Mouse (Mus musculus): ENCODE data around the gene Ulk4. TPM values are rescaled to one million over a fixed set of nuclear protein-coding genes. Genes with fewer than 3 reads are reported as not detected.
A peak's percentile ranks its signal among the peaks of the same experiment; 100 is the strongest.

Ulk4 gene
- polyA plus RNA-seq, 1 experiment from 2014 or later, result 65.6 TPM

- DNase-seq (ENCODE audit: low spot score), result no peak
- no peaks in the 10 kb centered on the region for H3K9me3 ChIP-seq (ENCODE audit: control insufficient read depth, low read length)
- ATAC-seq (ENCODE audit: low FRiP score), result no peak
- H3K27ac ChIP-seq, result no peak overlapping the region
- WGBS, result 78% methylated on average over 4 of the region's 4 CpGs
- H3K36me3 ChIP-seq (replicated peaks; ENCODE audit: control insufficient read depth, insufficient read depth), result no peaks in the 10 kb centered on the region
- H3K9ac ChIP-seq, result no peak overlapping the region
- 0 out of 2 replicates have a peak, but pooled peaks cover 6% of the 10 kb centered on the region for H3K4me1 ChIP-seq (replicated peaks; ENCODE audit: control insufficient read depth, insufficient read depth, low read length)
- no peak overlapping the region for H3K4me2 ChIP-seq (replicated peaks)
- H3K4me3 ChIP-seq (replicated peaks; ENCODE audit: low read length), result no peak overlapping the region
- H3K27me3 ChIP-seq (ENCODE audit: control insufficient read depth, insufficient read depth, low read length), result no peaks in the 10 kb centered on the region
Observed at GRCm38 (mm10) chr9:121271561-121271960, 5.4 kb downstream of the Ulk4 start.

- Histone ChIP-seq H3K4me1 (replicated peaks; ENCODE audit: control insufficient read depth, insufficient read depth, low read length) (0 out of 2 replicates have a peak, but pooled peaks cover 2% of the 10 kb centered on the region), H3K36me3 (replicated peaks; ENCODE audit: control insufficient read depth, insufficient read depth) (no peaks in the 10 kb centered on the region), H3K27ac (no peak overlapping the region), H3K9ac (no peak overlapping the region), H3K4me2 (replicated peaks) (no peak overlapping the region), H3K27me3 (ENCODE audit: control insufficient read depth, insufficient read depth, low read length) (no peaks in the 10 kb centered on the region), H3K4me3 (replicated peaks; ENCODE audit: low read length) (no peak overlapping the region), H3K9me3 (ENCODE audit: control insufficient read depth, low read length) (no peaks in the 10 kb centered on the region)
- ATAC-seq (ENCODE audit: low FRiP score), result no peak
- DNase-seq (ENCODE audit: low spot score), result no peak
- WGBS, result 88% methylated on average over 1 of the region's 1 CpGs
Observed at GRCm38 (mm10) chr9:121271149-121271548, 5.8 kb downstream of the Ulk4 start.

GRCm38 (mm10) chr9:121265307-121265706 lies 11.7 kb downstream of the Ulk4 start:
- WGBS, result 84% methylated on average over 10 of the region's 10 CpGs
- no peaks in the 10 kb centered on the region for H3K4me1 ChIP-seq (replicated peaks; ENCODE audit: control insufficient read depth, insufficient read depth, low read length)

GRCm38 (mm10) chr9:121257106-121257505 lies 19.9 kb downstream of the Ulk4 start:
- no peaks in the 10 kb centered on the region for H3K9me3 ChIP-seq (ENCODE audit: control insufficient read depth, low read length)
- no peaks in the 10 kb centered on the region for H3K4me1 ChIP-seq (replicated peaks; ENCODE audit: control insufficient read depth, insufficient read depth, low read length)
- no peak overlapping the region for H3K4me3 ChIP-seq (replicated peaks; ENCODE audit: low read length)
- 86% methylated on average over 9 of the region's 9 CpGs for WGBS
- DNase-seq (ENCODE audit: low spot score) (no peak), ATAC-seq (ENCODE audit: low FRiP score) (no peak)
- peaks cover 4% of the 10 kb centered on the region for H3K36me3 ChIP-seq (replicated peaks; ENCODE audit: control insufficient read depth, insufficient read depth)
- H3K27me3 ChIP-seq (ENCODE audit: control insufficient read depth, insufficient read depth, low read length), result no peaks in the 10 kb centered on the region
- H3K4me2 ChIP-seq (replicated peaks), result no peak overlapping the region
- H3K9ac ChIP-seq, result no peak overlapping the region
- no peak overlapping the region for H3K27ac ChIP-seq

More at GRCm38 (mm10) chr9:121265307-121265706, 11.7 kb downstream of the Ulk4 start:
- Histone ChIP-seq H3K27ac (no peak overlapping the region), H3K36me3 (replicated peaks; ENCODE audit: control insufficient read depth, insufficient read depth) (no peaks in the 10 kb centered on the region), H3K9me3 (ENCODE audit: control insufficient read depth, low read length) (no peaks in the 10 kb centered on the region), H3K4me3 (replicated peaks; ENCODE audit: low read length) (no peak overlapping the region), H3K4me2 (replicated peaks) (no peak overlapping the region), H3K9ac (no peak overlapping the region), H3K27me3 (ENCODE audit: control insufficient read depth, insufficient read depth, low read length) (no peaks in the 10 kb centered on the region)
- ATAC-seq (ENCODE audit: low FRiP score), result no peak
- no peak for DNase-seq (ENCODE audit: low spot score)

GRCm38 (mm10) chr9:121254761-121255160 lies 22.2 kb downstream of the Ulk4 start:
- H3K4me3 ChIP-seq (replicated peaks; ENCODE audit: low read length), result no peak overlapping the region
- ATAC-seq (ENCODE audit: low FRiP score), result no peak
- no peak overlapping the region for H3K27ac ChIP-seq

GRCm38 (mm10) chr9:121253983-121254382 lies 23.0 kb downstream of the Ulk4 start:
- 89% methylated on average over 2 of the region's 2 CpGs for WGBS

More at GRCm38 (mm10) chr9:121254761-121255160, 22.2 kb downstream of the Ulk4 start:
- peaks cover 4% of the 10 kb centered on the region for H3K36me3 ChIP-seq (replicated peaks; ENCODE audit: control insufficient read depth, insufficient read depth)
- no peaks in the 10 kb centered on the region for H3K9me3 ChIP-seq (ENCODE audit: control insufficient read depth, low read length)
- no peaks in the 10 kb centered on the region for H3K27me3 ChIP-seq (ENCODE audit: control insufficient read depth, insufficient read depth, low read length)
- WGBS, result 95% methylated on average over 13 of the region's 13 CpGs
- no peak for DNase-seq (ENCODE audit: low spot score)
- no peaks in the 10 kb centered on the region for H3K4me1 ChIP-seq (replicated peaks; ENCODE audit: control insufficient read depth, insufficient read depth, low read length)
- H3K9ac ChIP-seq, result no peak overlapping the region
- H3K4me2 ChIP-seq (replicated peaks), result no peak overlapping the region

GRCm38 (mm10) chr9:121250854-121251253 lies 26.1 kb downstream of the Ulk4 start:
- ATAC-seq (ENCODE audit: low FRiP score) (no peak), DNase-seq (ENCODE audit: low spot score) (no peak)
- 93% methylated on average over 11 of the region's 11 CpGs for WGBS

More at GRCm38 (mm10) chr9:121253983-121254382, 23.0 kb downstream of the Ulk4 start:
- H3K27me3 ChIP-seq (ENCODE audit: control insufficient read depth, insufficient read depth, low read length), result no peaks in the 10 kb centered on the region
- no peak overlapping the region for H3K4me2 ChIP-seq (replicated peaks)
- DNase-seq (ENCODE audit: low spot score) (no peak), ATAC-seq (ENCODE audit: low FRiP score) (no peak)
- no peak overlapping the region for H3K9ac ChIP-seq
- H3K4me1 ChIP-seq (replicated peaks; ENCODE audit: control insufficient read depth, insufficient read depth, low read length), result no peaks in the 10 kb centered on the region
- peaks cover 4% of the 10 kb centered on the region for H3K36me3 ChIP-seq (replicated peaks; ENCODE audit: control insufficient read depth, insufficient read depth)
- H3K4me3 ChIP-seq (replicated peaks; ENCODE audit: low read length), result no peak overlapping the region
- H3K9me3 ChIP-seq (ENCODE audit: control insufficient read depth, low read length), result no peaks in the 10 kb centered on the region
- H3K27ac ChIP-seq, result no peak overlapping the region

GRCm38 (mm10) chr9:121249805-121250204 lies 27.2 kb downstream of the Ulk4 start:
- Histone ChIP-seq H3K36me3 (replicated peaks; ENCODE audit: control insufficient read depth, insufficient read depth) (no peaks in the 10 kb centered on the region; the same call in 1 of the 2 replicates), H3K4me1 (replicated peaks; ENCODE audit: control insufficient read depth, insufficient read depth, low read length) (no peaks in the 10 kb centered on the region), H3K27ac (no peak overlapping the region), H3K4me3 (replicated peaks; ENCODE audit: low read length) (no peak overlapping the region), H3K9ac (no peak overlapping the region), H3K9me3 (ENCODE audit: control insufficient read depth, low read length) (no peaks in the 10 kb centered on the region), H3K4me2 (replicated peaks) (no peak overlapping the region), H3K27me3 (ENCODE audit: control insufficient read depth, insufficient read depth, low read length) (no peaks in the 10 kb centered on the region)
- 63% methylated on average over 14 of the region's 14 CpGs for WGBS
- ATAC-seq (ENCODE audit: low FRiP score), result no peak
- no peak for DNase-seq (ENCODE audit: low spot score)

More at GRCm38 (mm10) chr9:121250854-121251253, 26.1 kb downstream of the Ulk4 start:
- no peaks in the 10 kb centered on the region; the same call in 1 of the 2 replicates for H3K36me3 ChIP-seq (replicated peaks; ENCODE audit: control insufficient read depth, insufficient read depth)
- no peaks in the 10 kb centered on the region for H3K9me3 ChIP-seq (ENCODE audit: control insufficient read depth, low read length)
- H3K4me1 ChIP-seq (replicated peaks; ENCODE audit: control insufficient read depth, insufficient read depth, low read length), result no peaks in the 10 kb centered on the region
- no peak overlapping the region for H3K27ac ChIP-seq
- no peak overlapping the region for H3K9ac ChIP-seq
- H3K4me3 ChIP-seq (replicated peaks; ENCODE audit: low read length), result no peak overlapping the region
- H3K27me3 ChIP-seq (ENCODE audit: control insufficient read depth, insufficient read depth, low read length), result no peaks in the 10 kb centered on the region
- H3K4me2 ChIP-seq (replicated peaks), result no peak overlapping the region

- WGBS, result 69% methylated on average over 12 of the region's 12 CpGs
- Histone ChIP-seq H3K9ac (no peak overlapping the region), H3K9me3 (ENCODE audit: control insufficient read depth, low read length) (no peaks in the 10 kb centered on the region), H3K4me2 (replicated peaks) (no peak overlapping the region), H3K36me3 (replicated peaks; ENCODE audit: control insufficient read depth, insufficient read depth) (no peaks in the 10 kb centered on the region), H3K27me3 (ENCODE audit: control insufficient read depth, insufficient read depth, low read length) (no peaks in the 10 kb centered on the region), H3K27ac (no peak overlapping the region), H3K4me1 (replicated peaks; ENCODE audit: control insufficient read depth, insufficient read depth, low read length) (no peaks in the 10 kb centered on the region), H3K4me3 (replicated peaks; ENCODE audit: low read length) (no peak overlapping the region)
- DNase-seq (ENCODE audit: low spot score) (peak; percentile 92), ATAC-seq (ENCODE audit: low FRiP score) (no peak)
Observed at GRCm38 (mm10) chr9:121247956-121248775, 28.8 kb downstream of the Ulk4 start.

Data from hindbrain, embryonic 14.5 days (tissue).